Mouse (Mus musculus) liver, adult 2 months (tissue): ENCODE data around the gene Gstm4.
"Not testable (repeated sequence)": the region's sequence is repeated elsewhere in the genome, so short reads cannot be mapped to it uniquely, and the experiment has no call there.

Experiments used
- CTCF ChIP-seq: fragments of 200-500 bp; IDR thresholded peaks from 2 replicates; pipeline ENCODE4 v1.5.1; 2011; ENCODE audit warnings: low read depth, low read length, control low read depth
- POLR2A ChIP-seq: fragments of 200-500 bp; IDR thresholded peaks from 2 replicates; pipeline ENCODE4 v1.6.1; 2011; ENCODE audit warnings: low read length, control low read depth; ENCODE audit not compliant: insufficient read depth; ENCODE audit errors: extremely low read depth

GRCm38 (mm10) chr3:108020351-108021022 is 24.2 kb downstream of the Gstm4 start:
- not testable (repeated sequence) for TF ChIP-seq CTCF, POLR2A
